Mouse (Mus musculus) adrenal gland, adult (tissue): ENCODE measurements at regions not wholly inside any gene's neighbourhood (a gene's known extent, or its start where the extent isn't known, plus 50 kb on each side); places are given as distances from the start of the nearest gene placed in this dataset.

Experiments used
- DNase-seq, 2 experiments: peaks; one replicate each; pipeline ENCODE4 v3.0.0; 2022 to 2023; ENCODE audit warnings: low spot score in 1 of 2; ENCODE audit not compliant: inconsistent age in 2 of 2

- no peak for DNase-seq
These were observed 52.2 kb upstream of the Chd2 start for GRCm38 (mm10) chr7:73593645-73594385.

- DNase-seq: no peak
These were observed 51.2 kb upstream of the Chd2 start for GRCm38 (mm10) chr7:73592857-73593256.
